Mouse (Mus musculus): ENCODE measurements around the gene Ndufa9.

Ndufa9 gene

DNA sequence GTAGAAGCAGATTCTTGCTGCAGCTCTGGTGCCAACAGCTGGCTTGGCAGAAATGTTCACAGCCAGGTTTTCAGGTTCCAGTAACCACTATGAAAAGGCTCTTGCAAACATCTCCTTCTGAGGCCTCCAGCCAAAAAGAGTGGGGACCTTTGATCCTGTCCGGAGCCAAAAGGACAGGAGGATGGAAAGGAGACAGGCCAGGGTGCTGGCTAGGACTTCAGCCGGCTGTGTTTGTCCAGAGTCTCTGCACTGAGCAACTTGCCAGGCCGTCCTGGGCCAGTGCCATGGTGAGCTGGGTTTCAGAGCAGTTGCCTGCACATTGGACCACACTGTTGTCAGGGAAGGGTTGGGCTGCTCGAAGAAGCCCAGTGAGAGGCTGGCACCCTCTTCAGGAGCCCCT, 76.6 kb downstream of the Ndufa9 start:
- no peak for DNase-seq (ENCODE audit: extremely low read depth, low read depth)
